Mouse (Mus musculus) large intestine, adult 2 months (tissue): ENCODE measurements around the gene Kcnk10. TPM values are rescaled to one million over a fixed set of nuclear protein-coding genes. Genes with fewer than 3 reads are reported as not detected.
A peak's percentile ranks its signal among the peaks of the same experiment; 100 is the strongest.

ENCODE experiments used
- DNase-seq: peaks from one replicate; pipeline ENCODE4 v3.0.0-alpha.2; 2012; ENCODE audit warnings: low read depth, low spot score
- WGBS: fragments of 180-500 bp; shearing (Covaris S2); methylation state at CpG from one replicate; pipeline ENCODE4 v1.1.7; 2018; 5-methylcytosine and 5-hydroxymethylcytosine counted together
- polyA plus RNA-seq: library from polyadenylated mRNA; depleted of rRNA; stranded (reverse); fragments of >200 nt; gene quantifications from 2 replicates; pipeline ENCODE4 v1.2.3, GENCODE M21; 2012

The Kcnk10 gene
- polyA plus RNA-seq, 1 experiment, result 0.72 TPM

DNA sequence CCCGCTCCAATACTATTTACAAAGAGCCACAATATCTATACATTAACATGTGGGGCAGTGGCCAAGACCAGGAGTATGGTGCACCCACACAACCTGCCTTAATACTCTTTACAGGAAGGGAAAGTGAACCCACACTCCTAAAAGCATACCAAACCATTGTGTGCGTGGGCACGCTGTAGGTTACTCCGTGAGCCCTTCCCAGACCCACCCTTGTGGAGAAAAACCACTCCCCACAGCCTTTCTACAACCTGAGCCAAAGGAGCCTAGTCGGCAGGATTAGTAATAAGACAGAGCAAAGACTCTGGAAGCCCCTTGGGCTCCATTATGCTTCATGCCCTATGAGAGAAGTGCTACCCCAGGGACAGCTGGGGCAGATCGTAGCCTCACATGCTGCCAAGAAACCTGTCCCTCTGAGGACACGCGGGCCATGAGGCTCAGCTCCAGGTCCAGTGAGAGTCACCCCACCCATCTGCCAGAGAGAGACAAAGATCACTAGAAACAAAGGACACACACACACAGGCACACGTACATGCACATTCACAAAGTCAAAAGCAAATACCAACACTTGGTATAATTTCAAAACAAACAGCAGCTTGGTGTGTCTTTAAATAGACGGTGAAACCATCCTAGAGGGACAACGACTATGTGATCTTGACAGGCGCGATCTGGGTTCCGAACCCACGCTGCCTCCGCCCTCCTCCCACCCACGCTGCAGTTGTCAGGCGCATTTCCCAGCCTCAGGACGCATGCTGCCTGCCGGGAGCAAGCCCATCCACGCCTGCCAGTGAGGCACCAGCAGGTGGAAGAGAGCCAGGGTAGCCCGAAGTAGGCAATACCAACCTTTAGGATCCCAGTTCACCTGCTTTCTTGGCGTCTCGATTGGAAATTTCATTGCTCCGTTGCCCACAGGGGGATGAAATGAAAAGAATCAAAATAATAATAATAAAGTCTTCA lies 4.5 kb downstream of the Kcnk10 start:
- DNase-seq, result no peak

DNA sequence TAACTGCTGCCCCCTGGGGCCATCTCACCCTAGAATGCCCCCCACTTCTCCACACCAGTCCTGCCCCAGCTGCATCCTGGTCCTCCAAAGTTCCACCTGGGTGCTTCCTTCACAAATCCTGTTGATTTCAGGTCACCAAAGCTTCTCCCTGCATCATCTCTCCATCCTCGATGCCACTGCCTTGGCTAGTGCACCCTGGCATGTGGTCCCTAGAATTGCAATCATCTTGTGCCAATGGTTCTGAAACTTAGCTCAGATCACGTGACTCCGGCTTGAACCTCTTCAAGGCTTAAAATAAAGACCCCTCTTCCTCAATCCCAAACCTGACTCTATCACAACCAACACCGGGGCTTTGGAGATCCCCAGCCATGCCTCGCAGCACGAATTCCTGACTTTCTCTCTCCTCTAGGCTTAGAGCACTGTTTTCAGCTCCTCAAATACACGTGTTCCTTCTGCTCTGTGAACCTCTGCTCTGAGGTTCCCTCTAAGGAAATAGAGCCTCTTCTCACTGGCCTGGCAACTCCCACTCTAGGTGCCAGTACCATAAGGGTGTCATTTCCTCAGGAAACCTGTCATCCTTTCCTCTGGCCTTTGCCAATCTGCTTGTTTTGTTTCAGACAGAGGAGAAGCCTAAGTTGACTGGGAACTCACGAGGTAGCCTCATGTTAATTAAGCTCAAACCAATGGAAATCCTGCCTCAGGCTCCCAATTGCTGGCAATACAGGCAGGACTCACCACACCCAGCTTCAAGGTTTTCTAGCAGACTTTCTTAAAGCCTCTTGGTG lies 6.0 kb downstream of the Kcnk10 start:
- no peak for DNase-seq
- 48% methylated on average over 8 of the region's 8 CpGs for WGBS

More for the DNA sequence above, 4.5 kb downstream of the Kcnk10 start:
- 13% methylated on average over 25 of the region's 25 CpGs for WGBS

DNA sequence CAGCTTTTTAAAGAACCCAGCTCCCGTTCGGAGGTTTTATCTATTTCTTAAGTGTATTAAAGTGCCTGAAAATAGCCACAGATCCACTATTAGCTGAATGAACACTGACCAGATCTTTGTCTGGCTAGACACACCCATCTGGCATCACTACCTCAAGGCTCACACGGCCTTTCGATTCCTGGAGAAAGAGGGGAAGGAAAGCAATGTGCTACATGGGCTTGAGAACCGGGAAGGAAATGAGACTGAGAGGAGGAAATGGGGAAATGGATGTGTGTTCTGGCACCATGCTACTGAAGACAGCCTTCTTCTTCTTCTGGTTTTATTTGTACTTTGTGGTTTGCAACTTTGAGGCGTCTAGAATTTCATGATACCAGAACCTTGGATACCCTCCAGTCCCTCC lies 8.7 kb downstream of the Kcnk10 start:
- DNase-seq, result no peak

DNA sequence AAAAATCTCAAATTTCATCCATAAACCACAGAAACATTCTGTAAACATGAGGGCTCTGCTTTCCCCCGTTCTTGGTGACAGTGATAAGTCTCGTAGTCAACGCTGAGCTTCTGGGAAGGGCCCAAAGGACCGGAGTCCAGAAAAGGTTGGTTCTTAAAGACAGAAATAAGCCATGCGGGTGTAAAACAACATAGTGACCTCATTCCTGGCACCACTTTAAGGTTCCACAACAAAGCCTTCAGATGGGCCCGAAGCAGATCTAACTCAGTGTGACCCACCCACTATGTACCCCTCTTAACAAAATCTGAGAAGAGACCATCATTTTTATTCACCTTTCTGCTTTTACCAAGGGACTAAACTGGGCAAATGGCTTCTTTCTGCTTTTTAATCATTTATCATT lies 10.2 kb downstream of the Kcnk10 start:
- no peak for DNase-seq
- WGBS, result 63% methylated on average over 6 of the region's 6 CpGs

More for the DNA sequence above, 8.7 kb downstream of the Kcnk10 start:
- 64% methylated on average over 6 of the region's 6 CpGs for WGBS

DNA sequence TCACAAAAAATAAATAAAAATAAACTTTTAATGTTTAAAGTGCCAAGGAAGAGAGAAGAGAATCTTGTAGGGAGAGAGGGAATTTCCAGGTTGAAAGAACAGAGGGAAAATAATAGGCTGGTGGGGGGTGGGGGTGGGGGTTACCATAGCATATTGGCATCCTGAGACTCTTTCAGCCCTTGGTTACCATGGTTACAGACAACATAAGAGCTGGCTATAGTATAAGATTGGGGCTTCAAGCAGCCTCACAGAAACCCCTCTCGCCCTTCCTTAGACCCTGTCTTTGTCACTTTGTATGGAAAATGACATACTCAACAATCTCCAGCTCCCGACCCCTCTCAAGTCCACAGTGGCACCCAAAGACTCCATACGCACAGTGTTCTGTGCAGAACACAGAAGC lies 13.7 kb downstream of the Kcnk10 start:
- no peak for DNase-seq
- WGBS, result 77% methylated on average over 3 of the region's 3 CpGs

DNA sequence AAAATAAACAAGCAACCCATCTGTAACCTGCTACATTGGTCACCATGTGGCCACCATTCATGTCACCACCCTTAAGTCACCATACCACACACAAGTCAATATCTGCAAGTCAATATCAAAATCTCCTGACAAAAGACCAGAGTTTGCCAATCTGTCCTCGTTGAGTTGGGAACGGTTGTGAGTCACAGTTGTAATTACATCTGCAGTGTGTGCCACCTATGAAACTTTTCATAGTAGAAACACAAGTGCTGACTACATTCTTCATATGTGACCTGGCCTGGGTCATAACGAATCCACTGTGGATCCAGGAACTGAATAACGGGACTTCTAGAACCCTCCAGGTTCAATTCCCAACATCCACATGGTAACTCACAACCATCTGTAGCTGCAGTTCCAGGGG lies 14.8 kb downstream of the Kcnk10 start:
- WGBS, result 91% methylated on average over 4 of the region's 4 CpGs
- DNase-seq, result no peak

DNA sequence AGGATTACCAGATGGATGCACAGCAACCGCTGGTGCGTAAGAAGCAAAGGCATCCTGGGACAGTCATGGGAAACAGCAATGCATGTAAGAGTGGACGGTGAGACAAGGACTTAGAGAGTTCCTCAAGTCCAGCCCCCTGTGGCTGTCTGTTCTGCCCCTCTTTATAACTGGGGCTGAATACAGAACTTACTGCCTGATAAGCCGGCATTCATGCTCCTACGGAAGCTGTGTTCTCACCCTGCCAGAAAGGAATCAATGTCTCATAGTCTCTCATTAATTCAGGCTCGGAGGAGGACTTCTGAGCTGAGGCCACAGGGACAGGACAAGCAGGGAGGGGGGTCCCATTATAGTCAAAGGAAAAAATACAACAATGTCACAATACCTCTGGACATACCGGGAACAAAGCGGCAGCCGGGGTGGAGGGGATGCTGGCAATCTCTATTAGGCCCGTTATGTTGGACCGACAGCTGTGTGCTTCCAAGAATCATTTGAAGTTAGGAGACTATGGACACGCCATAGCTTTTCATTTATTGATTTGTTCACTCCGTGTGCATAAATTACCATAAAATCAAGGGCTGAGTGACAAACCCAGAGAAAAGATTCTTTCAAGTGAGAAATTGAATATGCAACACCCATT lies 15.7 kb downstream of the Kcnk10 start:
- no peak for DNase-seq
- WGBS, result 89% methylated on average over 13 of the region's 13 CpGs

DNA sequence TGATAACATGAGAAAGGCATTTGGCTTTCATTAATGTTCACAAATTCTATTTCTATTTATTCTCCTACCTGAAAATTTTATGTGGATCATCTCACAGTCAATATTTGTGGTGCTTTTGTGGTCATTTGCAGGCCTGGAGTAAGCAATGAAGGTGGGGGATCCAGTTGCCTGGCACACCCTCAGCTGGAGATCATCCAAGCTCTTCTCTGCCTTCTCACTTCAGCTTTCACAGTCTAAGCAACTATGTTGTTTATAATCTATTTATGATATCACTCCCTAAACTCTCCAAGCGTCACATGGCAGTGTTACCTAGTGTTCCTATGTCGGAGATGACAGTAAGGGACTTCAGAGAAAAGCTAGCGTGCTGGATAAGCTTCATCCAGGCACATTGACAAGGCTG lies 18.1 kb downstream of the Kcnk10 start:
- DNase-seq, result no peak
- 67% methylated on average over 3 of the region's 3 CpGs for WGBS

DNA sequence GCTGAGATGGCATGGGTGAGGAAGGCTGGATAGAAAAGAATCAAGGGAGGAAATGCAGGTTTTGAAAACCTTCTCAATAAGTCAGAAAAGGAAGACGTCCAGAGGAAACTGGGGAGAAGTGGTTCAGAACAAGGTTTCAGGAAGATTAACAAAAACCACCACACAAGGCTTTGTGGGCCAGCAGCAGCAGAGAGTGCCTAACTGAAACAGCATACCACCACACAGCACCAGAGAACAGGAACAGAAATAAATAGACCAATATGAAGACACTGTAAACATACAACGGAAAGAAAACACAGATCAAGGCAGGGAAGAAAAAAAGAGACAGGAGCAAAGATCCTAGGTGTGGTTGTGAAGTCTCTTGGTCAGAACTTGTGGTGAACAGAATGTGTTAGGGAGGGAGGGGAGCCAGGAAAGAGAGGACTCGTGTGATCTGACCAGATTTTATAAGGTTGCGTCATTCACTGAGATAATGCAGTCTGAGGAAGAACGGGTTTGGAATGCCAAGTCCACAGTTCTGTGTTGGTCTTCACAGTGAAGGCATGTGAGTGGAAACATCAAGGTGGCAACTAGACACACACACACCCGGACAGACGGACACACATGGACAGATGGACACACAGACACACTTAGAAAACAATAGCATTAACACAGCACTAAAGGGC lies 21.0 kb downstream of the Kcnk10 start:
- 62% methylated on average over 7 of the region's 7 CpGs for WGBS
- DNase-seq, result no peak

DNA sequence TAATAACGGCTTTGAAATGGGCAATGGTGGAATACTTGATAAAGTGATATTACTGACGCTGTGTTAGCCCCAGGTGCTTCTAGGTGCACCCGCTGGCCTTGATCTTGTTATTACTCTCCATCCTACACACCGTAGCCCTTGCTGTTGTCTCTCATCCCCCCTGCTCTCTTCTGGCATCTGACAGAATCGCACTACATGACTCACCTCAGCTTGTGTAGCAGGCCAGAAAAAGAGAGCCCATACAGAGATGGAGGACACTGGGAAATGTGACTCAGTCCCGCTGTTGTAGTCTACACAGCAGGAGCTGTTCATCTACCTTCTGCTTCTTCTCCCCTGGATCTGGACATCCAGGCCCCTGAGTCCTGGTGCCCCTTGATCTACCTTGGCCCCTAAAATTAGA lies 28.1 kb downstream of the Kcnk10 start:
- DNase-seq, result no peak
- WGBS, result 89% methylated on average over 6 of the region's 6 CpGs

DNA sequence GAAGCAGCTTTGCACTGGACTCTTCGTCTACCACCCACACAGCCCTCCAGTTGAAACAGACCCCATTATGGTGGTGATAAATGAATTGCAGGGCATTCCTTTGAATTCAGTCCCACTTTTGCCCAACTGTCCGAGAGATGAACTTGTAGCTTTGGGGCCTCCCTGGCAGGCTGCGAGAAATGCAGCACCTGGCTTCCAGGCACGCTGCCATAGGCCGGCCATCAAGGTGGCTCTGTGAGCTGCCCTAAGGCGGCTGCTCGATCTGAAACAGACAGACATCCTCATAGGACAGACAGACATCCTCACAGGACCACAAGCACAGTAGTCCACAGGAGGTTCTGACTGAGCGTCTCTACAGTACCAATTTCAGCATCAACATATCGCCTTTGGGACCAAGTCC lies 30.0 kb downstream of the Kcnk10 start:
- DNase-seq, result no peak
- WGBS, result 84% methylated on average over 9 of the region's 9 CpGs

DNA sequence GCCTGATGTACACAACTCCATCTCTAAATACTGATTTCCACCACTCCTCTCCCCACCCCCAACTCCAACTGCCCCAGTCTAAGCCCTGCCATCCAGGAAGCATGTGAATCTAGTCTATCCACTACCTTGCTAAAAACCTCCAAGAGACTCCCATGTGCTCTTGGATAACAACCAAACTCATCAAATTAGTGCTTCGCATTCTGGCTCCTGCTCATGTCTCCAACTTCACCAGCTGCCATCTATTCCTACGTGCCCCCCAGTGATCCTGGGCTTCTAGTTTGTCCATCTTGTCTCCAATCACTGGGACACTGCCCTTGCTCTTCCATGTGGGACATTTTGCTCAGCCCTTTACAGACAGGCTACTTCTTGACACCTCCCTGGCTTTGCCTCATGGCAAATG lies 32.2 kb downstream of the Kcnk10 start:
- DNase-seq, result no peak
- WGBS, result 94% methylated on average over 2 of the region's 2 CpGs

DNA sequence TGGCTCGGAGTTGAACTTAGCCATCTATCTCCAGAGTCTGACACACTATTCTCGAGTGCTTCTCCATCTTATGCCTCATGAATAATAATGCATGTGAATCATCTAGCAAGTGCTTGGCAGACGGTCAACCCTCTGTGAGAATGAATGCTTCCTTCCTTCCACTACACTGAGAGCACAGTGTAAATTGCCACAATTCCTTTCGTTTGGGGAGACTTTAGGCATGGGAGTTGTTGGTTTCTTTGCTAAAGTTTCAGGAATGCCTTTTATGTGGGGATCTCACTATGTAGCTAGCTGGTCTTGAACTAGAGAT lies 32.9 kb downstream of the Kcnk10 start:
- no peak for DNase-seq
- 77% methylated on average over 4 of the region's 4 CpGs for WGBS

DNA sequence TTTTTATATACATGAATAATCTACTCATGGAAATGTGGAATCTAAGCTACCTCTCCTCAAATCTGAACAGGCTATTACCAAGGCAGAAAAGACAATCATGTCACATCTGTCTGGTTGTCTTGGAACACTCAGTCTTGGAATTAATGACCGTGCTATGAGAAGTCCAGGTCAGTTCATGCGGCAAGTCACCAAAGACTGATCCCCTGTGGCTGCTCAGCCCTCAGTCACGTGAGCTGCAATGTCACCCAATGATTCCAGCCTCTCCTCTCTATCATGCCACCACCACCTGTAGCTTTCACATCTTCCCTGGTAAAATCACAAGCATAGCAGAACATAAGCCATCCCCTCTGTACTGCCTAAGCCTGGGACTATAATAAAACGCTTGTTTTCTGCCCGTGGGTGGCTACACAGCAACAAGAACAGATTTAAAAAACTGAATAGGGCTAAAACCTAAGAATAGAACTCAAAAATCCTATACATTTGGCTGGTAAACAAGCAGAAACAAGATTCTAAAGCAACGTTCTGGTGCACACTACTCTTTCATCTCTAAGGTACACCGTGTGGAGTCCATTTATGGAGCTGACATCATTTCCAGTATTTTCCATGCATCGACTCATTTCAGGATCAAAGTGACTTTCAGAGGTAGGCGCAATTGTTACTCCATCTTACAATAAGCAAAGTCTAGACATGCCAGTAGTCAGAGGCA lies 33.4 kb downstream of the Kcnk10 start:
- WGBS, result 85% methylated on average over 9 of the region's 9 CpGs
- no peak for DNase-seq

DNA sequence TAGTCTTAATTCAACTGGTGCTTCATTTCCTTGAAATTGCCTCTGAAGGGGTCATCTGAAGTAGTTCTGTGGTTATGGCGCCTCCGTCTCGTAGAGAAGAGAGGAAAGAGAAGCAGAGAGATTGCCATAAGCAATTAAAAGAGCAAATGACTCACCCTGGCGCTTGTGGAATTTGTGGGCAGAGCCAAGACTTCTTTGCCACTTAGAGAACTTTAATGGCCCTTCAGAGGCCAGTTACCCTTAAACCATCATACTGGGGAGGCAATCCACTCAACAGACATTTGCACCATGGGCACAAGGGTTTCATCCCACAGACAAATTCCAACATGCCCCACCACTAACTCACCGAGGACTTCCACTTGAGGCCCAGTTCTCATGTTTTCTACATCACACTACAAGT lies 41.4 kb downstream of the Kcnk10 start:
- WGBS, result 54% methylated on average over 5 of the region's 5 CpGs
- no peak for DNase-seq

DNA sequence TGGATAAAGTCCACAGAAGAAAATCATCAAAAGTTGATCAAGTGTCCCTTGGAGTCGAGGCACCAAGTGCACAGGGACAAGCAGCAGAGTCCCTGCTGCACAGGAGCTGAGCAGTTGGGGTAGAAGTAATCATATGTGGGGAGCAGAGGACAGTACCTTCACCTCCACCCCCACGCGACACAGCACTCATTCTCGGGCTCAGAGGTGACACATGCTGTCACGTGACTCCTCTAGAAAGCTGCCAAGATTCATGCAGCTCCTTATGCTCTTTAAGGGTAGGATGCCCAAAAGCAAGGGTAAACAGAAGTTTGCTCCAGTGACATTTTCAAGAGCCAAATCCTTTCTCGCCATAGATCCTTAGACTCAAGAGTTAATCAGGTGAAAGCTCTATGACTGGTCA lies 42.1 kb downstream of the Kcnk10 start:
- 73% methylated on average over 6 of the region's 6 CpGs for WGBS
- DNase-seq, result no peak

DNA sequence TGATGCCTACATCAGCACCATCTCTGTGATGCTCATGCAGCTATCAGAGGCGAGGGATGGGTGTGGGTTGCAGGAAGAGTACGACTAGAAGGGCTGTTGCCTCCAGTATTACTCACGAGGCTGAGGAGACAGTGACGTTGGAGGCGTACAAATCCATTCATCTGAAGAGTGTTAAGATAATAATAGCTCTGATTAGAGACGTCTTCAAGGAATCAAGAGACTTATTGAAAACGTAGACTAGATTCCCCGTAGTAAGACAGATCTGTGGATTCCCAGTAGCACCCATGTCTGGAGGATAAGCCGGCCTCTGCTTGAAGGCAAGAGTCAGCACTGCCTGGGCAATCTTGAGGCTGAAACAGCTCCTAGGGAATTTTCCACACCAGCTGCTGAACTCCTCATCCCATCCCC lies 42.6 kb downstream of the Kcnk10 start:
- 88% methylated on average over 9 of the region's 9 CpGs for WGBS
- DNase-seq, result no peak

DNA sequence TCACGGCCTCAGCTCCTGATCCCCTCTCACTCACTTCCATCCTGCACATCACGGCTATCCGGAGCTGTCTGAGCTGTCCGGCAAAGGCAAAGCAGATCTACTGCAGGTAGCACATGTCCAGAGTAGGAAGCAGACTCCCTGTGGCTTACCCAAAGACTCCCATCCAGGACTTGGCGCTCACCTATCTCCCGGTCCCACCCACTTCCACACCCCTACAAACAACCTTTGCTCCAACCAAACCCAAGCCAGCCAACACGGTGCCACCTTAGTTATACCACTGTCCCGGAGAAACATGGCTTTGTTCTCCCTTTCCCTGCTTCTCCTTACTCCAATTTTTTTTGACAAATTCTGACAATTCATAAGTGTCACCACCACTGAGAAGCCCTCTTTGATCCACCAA lies 49.5 kb downstream of the Kcnk10 start:
- WGBS, result 60% methylated on average over 8 of the region's 8 CpGs
- peak; percentile 7 for DNase-seq

DNA sequence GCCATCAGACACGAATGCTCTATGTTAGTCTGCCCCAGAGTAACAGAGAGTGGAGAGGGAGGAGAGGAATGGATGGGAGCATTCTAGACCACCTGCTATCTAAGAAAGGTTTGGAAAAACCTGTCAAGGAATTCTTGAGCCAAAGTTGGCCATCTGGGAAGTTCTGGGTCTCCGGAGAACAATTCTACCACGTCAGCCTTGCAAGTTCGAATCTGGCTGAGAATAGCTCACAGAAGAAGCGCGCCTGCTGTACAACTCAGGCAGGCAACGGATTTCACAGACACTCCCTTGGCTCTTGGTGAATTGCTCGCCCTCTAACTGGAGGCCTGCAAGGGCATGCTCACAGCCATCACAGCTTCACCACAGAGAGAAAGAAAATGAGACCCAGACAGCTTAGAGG lies 52.7 kb downstream of the Kcnk10 start:
- DNase-seq, result no peak
- 85% methylated on average over 8 of the region's 8 CpGs for WGBS
